Mouse (Mus musculus): ENCODE measurements at regions not wholly inside any gene's neighbourhood (a gene's known extent, or its start where the extent isn't known, plus 50 kb on each side); places are given as distances from the start of the nearest gene placed in this dataset.
"Not testable (repeated sequence)": the region's sequence is repeated elsewhere in the genome, so short reads cannot be mapped to it uniquely, and the experiment has no call there.

- peak; percentile 14; the same call in 1 of the 2 replicates for ATAC-seq (ENCODE audit: insufficient read depth, low FRiP score, low read depth)
- WGBS: 57% methylated on average over 5 of the region's 5 CpGs
Measured at GRCm38 (mm10) chr10:11739574-11740368, 396.6 kb downstream of the Epm2a start.

GRCm38 (mm10) chr10:11745587-11745986 is 402.4 kb downstream of the Epm2a start:
- H3K4me1 ChIP-seq: no peaks in the 10 kb centered on the region
- H3K9me3 ChIP-seq: no peaks in the 10 kb centered on the region
- 86% methylated on average over 4 of the region's 4 CpGs for WGBS
- H3K9ac ChIP-seq: no peak overlapping the region
- no peaks in the 10 kb centered on the region for H3K36me3 ChIP-seq
- H3K27me3 ChIP-seq (replicated peaks): no peaks in the 10 kb centered on the region
- ATAC-seq (ENCODE audit: insufficient read depth, low FRiP score, low read depth): no peak
- H3K4me2 ChIP-seq: no peak overlapping the region
- no peak overlapping the region for H3K4me3 ChIP-seq (replicated peaks)
- H3K27ac ChIP-seq: no peak overlapping the region

More at GRCm38 (mm10) chr10:11739574-11740368, 396.6 kb downstream of the Epm2a start:
- Histone ChIP-seq H3K36me3 (no peaks in the 10 kb centered on the region), H3K9me3 (no peaks in the 10 kb centered on the region), H3K4me2 (no peak overlapping the region), H3K9ac (no peak overlapping the region), H3K27me3 (replicated peaks) (no peaks in the 10 kb centered on the region), H3K27ac (no peak overlapping the region), H3K4me3 (replicated peaks) (no peak overlapping the region), H3K4me1 (no peaks in the 10 kb centered on the region)

- Histone ChIP-seq H3K9ac (no peak overlapping the region), H3K4me3 (replicated peaks) (no peak overlapping the region), H3K36me3 (no peaks in the 10 kb centered on the region), H3K4me2 (no peak overlapping the region), H3K9me3 (no peaks in the 10 kb centered on the region), H3K27ac (no peak overlapping the region), H3K27me3 (replicated peaks) (no peaks in the 10 kb centered on the region), H3K4me1 (no peaks in the 10 kb centered on the region)
- no peak for ATAC-seq (ENCODE audit: insufficient read depth, low FRiP score, low read depth)
Measured at GRCm38 (mm10) chr10:11746959-11747358, 403.8 kb downstream of the Epm2a start.

GRCm38 (mm10) chr10:11755105-11755730 is 412.0 kb downstream of the Epm2a start:
- ATAC-seq (ENCODE audit: insufficient read depth, low FRiP score, low read depth): no peak

GRCm38 (mm10) chr10:11777894-11778293 is 434.7 kb downstream of the Epm2a start:
- H3K9ac ChIP-seq: no peak overlapping the region
- no peak overlapping the region for H3K4me2 ChIP-seq
- H3K4me1 ChIP-seq: no peaks in the 10 kb centered on the region
- no peaks in the 10 kb centered on the region for H3K27me3 ChIP-seq (replicated peaks)
- 60% methylated on average over 6 of the region's 6 CpGs for WGBS
- no peak overlapping the region for H3K27ac ChIP-seq
- H3K4me3 ChIP-seq (replicated peaks): no peak overlapping the region
- no peak for ATAC-seq (ENCODE audit: insufficient read depth, low FRiP score, low read depth)
- no peaks in the 10 kb centered on the region for H3K9me3 ChIP-seq
- H3K36me3 ChIP-seq: no peaks in the 10 kb centered on the region

More at GRCm38 (mm10) chr10:11755105-11755730, 412.0 kb downstream of the Epm2a start:
- Histone ChIP-seq H3K4me2 (no peak overlapping the region), H3K4me3 (replicated peaks) (no peak overlapping the region), H3K9ac (no peak overlapping the region), H3K36me3 (no peaks in the 10 kb centered on the region), H3K9me3 (no peaks in the 10 kb centered on the region), H3K4me1 (no peaks in the 10 kb centered on the region), H3K27me3 (replicated peaks) (no peaks in the 10 kb centered on the region), H3K27ac (no peak overlapping the region)
- 72% methylated on average over 5 of the region's 5 CpGs for WGBS

- no peak overlapping the region for H3K4me3 ChIP-seq (replicated peaks)
- no peak overlapping the region for H3K9ac ChIP-seq
- H3K36me3 ChIP-seq: no peaks in the 10 kb centered on the region
- H3K27me3 ChIP-seq (replicated peaks): no peaks in the 10 kb centered on the region
- 71% methylated on average over 2 of the region's 2 CpGs for WGBS
- H3K9me3 ChIP-seq: no peaks in the 10 kb centered on the region
- no peak overlapping the region for H3K27ac ChIP-seq
- H3K4me1 ChIP-seq: no peaks in the 10 kb centered on the region
- ATAC-seq (ENCODE audit: insufficient read depth, low FRiP score, low read depth): no peak
- no peak overlapping the region for H3K4me2 ChIP-seq
Measured at GRCm38 (mm10) chr10:11780302-11780701, 437.1 kb downstream of the Epm2a start.

- Histone ChIP-seq H3K27me3 (replicated peaks) (no peaks in the 10 kb centered on the region), H3K4me1 (no peaks in the 10 kb centered on the region), H3K27ac (no peak overlapping the region), H3K4me3 (replicated peaks) (no peak overlapping the region), H3K9me3 (no peaks in the 10 kb centered on the region), H3K4me2 (no peak overlapping the region), H3K36me3 (no peaks in the 10 kb centered on the region), H3K9ac (no peak overlapping the region)
- ATAC-seq (ENCODE audit: insufficient read depth, low FRiP score, low read depth): no peak
Measured at GRCm38 (mm10) chr10:11787240-11787639, 444.0 kb downstream of the Epm2a start.

- WGBS: 87% methylated on average over 3 of the region's 3 CpGs
Measured at GRCm38 (mm10) chr10:11799510-11799909, 456.3 kb downstream of the Epm2a start.

GRCm38 (mm10) chr10:11801372-11802230 is 458.4 kb downstream of the Epm2a start:
- not testable (repeated sequence) for H3K36me3 ChIP-seq; H3K27ac ChIP-seq; H3K9me3 ChIP-seq; H3K9ac ChIP-seq; H3K4me3 ChIP-seq (replicated peaks); H3K4me2 ChIP-seq; ATAC-seq (ENCODE audit: insufficient read depth, low FRiP score, low read depth); H3K27me3 ChIP-seq (replicated peaks); H3K4me1 ChIP-seq
- 74% methylated on average over 13 of the region's 13 CpGs for WGBS

More at GRCm38 (mm10) chr10:11799510-11799909, 456.3 kb downstream of the Epm2a start:
- Histone ChIP-seq H3K9ac (no peak overlapping the region), H3K27me3 (replicated peaks) (no peaks in the 10 kb centered on the region), H3K27ac (no peak overlapping the region), H3K4me1 (no peaks in the 10 kb centered on the region), H3K36me3 (no peaks in the 10 kb centered on the region), H3K9me3 (no peaks in the 10 kb centered on the region), H3K4me2 (no peak overlapping the region), H3K4me3 (replicated peaks) (no peak overlapping the region)
- ATAC-seq (ENCODE audit: insufficient read depth, low FRiP score, low read depth): no peak

GRCm38 (mm10) chr10:11809255-11809654 is 466.1 kb downstream of the Epm2a start:
- Histone ChIP-seq H3K9me3 (no peaks in the 10 kb centered on the region), H3K27ac (no peak overlapping the region), H3K4me1 (no peaks in the 10 kb centered on the region), H3K36me3 (no peaks in the 10 kb centered on the region), H3K9ac (no peak overlapping the region), H3K27me3 (replicated peaks) (no peaks in the 10 kb centered on the region), H3K4me3 (replicated peaks) (no peak overlapping the region), H3K4me2 (no peak overlapping the region)
- WGBS: 73% methylated on average over 3 of the region's 3 CpGs
- ATAC-seq (ENCODE audit: insufficient read depth, low FRiP score, low read depth): no peak

- no peak overlapping the region for H3K27ac ChIP-seq
- H3K9ac ChIP-seq: no peak overlapping the region
- no peaks in the 10 kb centered on the region for H3K4me1 ChIP-seq
- no peak overlapping the region for H3K4me3 ChIP-seq (replicated peaks)
- no peaks in the 10 kb centered on the region for H3K9me3 ChIP-seq
- no peak for ATAC-seq (ENCODE audit: insufficient read depth, low FRiP score, low read depth)
- H3K27me3 ChIP-seq (replicated peaks): no peaks in the 10 kb centered on the region
- no peaks in the 10 kb centered on the region for H3K36me3 ChIP-seq
- H3K4me2 ChIP-seq: no peak overlapping the region
- WGBS: 81% methylated on average over 3 of the region's 3 CpGs
Measured at GRCm38 (mm10) chr10:11822418-11822959, 479.3 kb downstream of the Epm2a start.

All from stomach, embryonic 15.5 days (tissue).